17 mouse cellular contexts compared by ENCODE assay signal in the genomic region with DNA sequence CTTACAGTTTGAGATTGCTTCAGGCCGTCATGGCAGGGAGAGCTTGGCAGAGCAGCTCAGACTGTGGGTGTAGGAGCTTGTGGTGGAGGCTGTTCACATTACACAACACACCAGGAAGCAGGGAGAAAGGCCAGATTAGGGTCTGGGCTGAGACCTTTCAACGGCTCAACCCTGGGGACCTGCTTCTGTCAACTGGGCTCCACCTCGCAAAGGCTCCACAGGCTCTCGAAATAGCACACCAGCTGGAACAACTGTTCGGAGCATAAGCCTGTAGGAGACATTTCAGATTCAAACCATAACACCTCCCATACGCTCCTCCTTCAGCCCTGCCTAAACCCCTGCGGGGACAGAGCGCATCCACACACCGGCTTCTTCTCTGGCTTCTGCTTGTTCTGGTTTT.
A peak's percentile ranks its signal among the peaks of the same experiment; 100 is the strongest.
DNase-seq lines count a peak whose midpoint lies in the region; ATAC-seq and TF ChIP-seq lines count a peak whose summit lies in the region.
"Had no signal": no experiment of that assay in that cellular context is flagged by ENCODE, and none has a peak within 500 bp of the region (broad histone marks: within the 10 kb centered on the region; RNA-seq: fewer than 3 reads in every experiment).

No protein-coding gene starts in this region.

- H3K27ac ChIP-seq in heart, embryonic 16.5 days (ENCODE audit: low read length): no peak overlapping the region
- H3K27ac ChIP-seq in heart, adult 2 months: no peak overlapping the region
- H3K27ac ChIP-seq in testis, adult 2 months (ENCODE audit: control insufficient read depth, insufficient read depth, low read depth, low read length): no peak overlapping the region
- H3K27ac ChIP-seq: gastrocnemius, adult 2 months; hindbrain, embryonic 13.5 days had no signal

- DNase-seq in frontal cortex, postnatal 14 days (ENCODE audit: low spot score in 2 of 2): no peak
- no peak for DNase-seq in heart, adult 2 months
- no peak for DNase-seq in testis, postnatal 10 days (ENCODE audit: low spot score)
- peak; percentile 34 for DNase-seq in telencephalon, adult 2 months (ENCODE audit: low read depth, low spot score)
- DNase-seq in gastrocnemius, postnatal 10 days: no peak
- DNase-seq: adrenal gland, postnatal 14 days; cerebellum, adult 8-10 months; gastrocnemius, adult 2 months; kidney, postnatal 4 days; lung, adult 18-20 months; midbrain, embryonic 14.5 days had no signal

- H3K4me3 ChIP-seq in heart, embryonic 16.5 days (ENCODE audit: low read length): no peak overlapping the region
- no peak overlapping the region for H3K4me3 ChIP-seq in heart, adult 2 months
- H3K4me3 ChIP-seq in testis, adult 2 months (ENCODE audit: control insufficient read depth, low read depth, low read length): peak overlapping the region; percentile 28
- H3K4me3 ChIP-seq: gastrocnemius, adult 2 months; hindbrain, embryonic 13.5 days; myocyte had no signal

- no peaks in the 10 kb centered on the region for H3K79me2 ChIP-seq in heart, adult 2 months (replicated peaks; ENCODE audit: control insufficient read depth, insufficient read depth, low read length)

- no peaks in the 10 kb centered on the region for H3K27me3 ChIP-seq in heart, embryonic 16.5 days (ENCODE audit: control insufficient read depth, insufficient read depth, low read length)
- no peaks in the 10 kb centered on the region for H3K27me3 ChIP-seq in heart, adult 2 months (ENCODE audit: control insufficient read depth, insufficient read depth, low read length)
- H3K27me3 ChIP-seq in testis, adult 2 months (ENCODE audit: control insufficient read depth, insufficient read depth, low read length): no peaks in the 10 kb centered on the region

- no peak for TF ChIP-seq EP300 in heart, adult 2 months (IDR thresholded peaks at IDR 0.05; ENCODE audit: insufficient read depth, low read depth, low read length)

- no peak overlapping the region for H3K9ac ChIP-seq in heart, embryonic 16.5 days (ENCODE audit: low read length)
- no peak overlapping the region for H3K9ac ChIP-seq in heart, adult 2 months (ENCODE audit: low read depth, low read length)
- H3K9ac ChIP-seq: hindbrain, embryonic 13.5 days had no signal

- intact Hi-C loops in heart, adult 2 months (cut with DNase I): no loop called here

- H3K4me1 ChIP-seq in heart, embryonic 16.5 days (ENCODE audit: control insufficient read depth, insufficient read depth, low read length): no peaks in the 10 kb centered on the region
- H3K4me1 ChIP-seq in heart, adult 2 months (ENCODE audit: control insufficient read depth, insufficient read depth, low read length): no peaks in the 10 kb centered on the region
- peaks cover 17% of the 10 kb centered on the region for H3K4me1 ChIP-seq in testis, adult 2 months (ENCODE audit: control insufficient read depth, insufficient read depth, low read length)

- no peaks in the 10 kb centered on the region for H3K36me3 ChIP-seq in heart, embryonic 16.5 days (ENCODE audit: control insufficient read depth, insufficient read depth)
- H3K36me3 ChIP-seq in heart, adult 2 months (ENCODE audit: control insufficient read depth, insufficient read depth, low read length): no peaks in the 10 kb centered on the region
- H3K36me3 ChIP-seq in testis, adult 2 months (ENCODE audit: control insufficient read depth, insufficient read depth, low read length): no peaks in the 10 kb centered on the region
- H3K36me3 ChIP-seq: hindbrain, embryonic 13.5 days had no signal

- no peaks in the 10 kb centered on the region for H3K9me3 ChIP-seq in heart, embryonic 16.5 days (replicated peaks; ENCODE audit: control insufficient read depth, low read length)
- H3K9me3 ChIP-seq: hindbrain, embryonic 13.5 days had no signal

- TF ChIP-seq POLR2A in heart, adult 2 months (IDR thresholded peaks at IDR 0.05; ENCODE audit: insufficient read depth, low read depth, low read length): no peak
- TF ChIP-seq POLR2A in testis, adult 2 months (IDR thresholded peaks at IDR 0.05; ENCODE audit: control insufficient read depth, low read depth, low read length): no peak

- TF ChIP-seq CTCF in heart, adult 2 months (IDR thresholded peaks at IDR 0.05): no peak
- TF ChIP-seq CTCF in testis, adult 2 months (IDR thresholded peaks at IDR 0.05; ENCODE audit: control insufficient read depth, insufficient read depth, insufficient replicate concordance, low read depth, low read length): no peak

- ATAC-seq in frontal cortex, adult (ENCODE audit: low TSS enrichment): peak; percentile 95
- no peak for ATAC-seq in heart, embryonic 16.5 days (replicated peaks; ENCODE audit: extremely low read depth, insufficient read depth, low FRiP score)
- ATAC-seq: activated CD4-positive, CD25-positive, alpha-beta regulatory T cell, adult 4 months had no signal

- 44% methylated on average over 9 of the region's 9 CpGs for WGBS in heart, embryonic 16.5 days
- WGBS in heart, adult 2 months: 57% methylated on average over 9 of the region's 9 CpGs

- H3K4me2 ChIP-seq in heart, embryonic 16.5 days (ENCODE audit: low read depth, low read length): 0 out of 2 replicates have a peak overlapping the region, but pooled peaks have one; percentile 7
- H3K4me2 ChIP-seq: hindbrain, embryonic 13.5 days had no signal
